Mouse (Mus musculus): ENCODE data around the gene Cyct. TPM values are rescaled to one million over a fixed set of nuclear protein-coding genes. Genes with fewer than 3 reads are reported as not detected.
A peak's percentile ranks its signal among the peaks of the same experiment; 100 is the strongest.

Cyct gene
- total and polyA plus RNA-seq, 3 experiments, result not detected

DNA sequence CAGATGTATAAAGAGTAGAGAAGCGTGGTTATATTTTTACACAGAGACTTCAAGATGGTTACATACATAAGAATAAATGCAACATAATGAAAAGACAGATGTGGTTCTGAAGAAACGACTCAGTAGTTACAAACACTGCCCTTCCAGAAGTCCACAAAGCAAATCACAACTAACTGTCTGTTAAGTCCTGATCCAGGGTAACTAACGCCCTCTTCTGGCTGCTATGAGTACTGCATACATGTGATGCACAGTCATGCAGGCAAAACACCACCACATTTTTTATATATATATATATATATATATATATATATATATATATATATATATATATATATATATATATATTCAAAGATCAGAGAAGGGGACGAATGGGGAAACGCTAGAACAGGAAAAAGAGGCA lies 25.7 kb downstream of the Cyct start:
- H3K36me3 ChIP-seq (replicated peaks in 1 of 2; ENCODE audit: control insufficient read depth in 1 of 2, insufficient read depth in 1 of 2, low read length in 1 of 2), result no peaks in the 10 kb centered on the region
- H3K9ac ChIP-seq (ENCODE audit: insufficient read depth, low read depth), result no peak overlapping the region
- no peaks in the 10 kb centered on the region for H3K79me2 ChIP-seq (replicated peaks; ENCODE audit: control insufficient read depth, extremely low read depth, insufficient read depth, poor library complexity, severe bottlenecking)
- H3K4me2 ChIP-seq (ENCODE audit: insufficient read depth, low read depth, poor library complexity, severe bottlenecking), result no peak overlapping the region
- no peaks in the 10 kb centered on the region for H3K9me3 ChIP-seq (replicated peaks; ENCODE audit: low read length)
- no peaks in the 10 kb centered on the region for H3K27me3 ChIP-seq (replicated peaks)
- dilution Hi-C loops (cut with MboI; ENCODE audit: extremely low pct_ligation_motif_present, extremely low pct_unique_long_range_greater_than_20kb, low sequenced_read_pairs), result no loop called here
- DNase-seq (ENCODE audit: extremely low read depth), result peak; percentile 22
- in situ Hi-C loops (cut with MboI; ENCODE audit: low pct_ligation_motif_present, low pct_unique_long_range_greater_than_20kb, low sequenced_read_pairs), result no loop called here
- no peak for TF ChIP-seq HCFC1 (IDR thresholded peaks at IDR 0.05; ENCODE audit: low read depth, low read length)
- TF ChIP-seq CTCF (conservative IDR thresholded peaks at IDR 0.05 in 1 of 2, IDR thresholded peaks at IDR 0.05 in 1 of 2; ENCODE audit: low read depth in 2 of 2, low read length in 2 of 2), result peak; percentile 15 to 39; a peak in 2 of 4 replicates
- TF ChIP-seq RAD21 (IDR thresholded peaks at IDR 0.05; ENCODE audit: low read depth, low read length), result peak; percentile 12
- H3K4me3 ChIP-seq (replicated peaks in 1 of 3; ENCODE audit: low read depth in 2 of 3, low read length in 2 of 3, poor library complexity in 1 of 3), result no peak overlapping the region
- H3K27ac ChIP-seq (ENCODE audit: insufficient read depth, low read depth), result no peak overlapping the region
- H3K4me1 ChIP-seq (ENCODE audit: control insufficient read depth in 1 of 2, insufficient read depth in 2 of 2), result no peaks in the 10 kb centered on the region

DNA sequence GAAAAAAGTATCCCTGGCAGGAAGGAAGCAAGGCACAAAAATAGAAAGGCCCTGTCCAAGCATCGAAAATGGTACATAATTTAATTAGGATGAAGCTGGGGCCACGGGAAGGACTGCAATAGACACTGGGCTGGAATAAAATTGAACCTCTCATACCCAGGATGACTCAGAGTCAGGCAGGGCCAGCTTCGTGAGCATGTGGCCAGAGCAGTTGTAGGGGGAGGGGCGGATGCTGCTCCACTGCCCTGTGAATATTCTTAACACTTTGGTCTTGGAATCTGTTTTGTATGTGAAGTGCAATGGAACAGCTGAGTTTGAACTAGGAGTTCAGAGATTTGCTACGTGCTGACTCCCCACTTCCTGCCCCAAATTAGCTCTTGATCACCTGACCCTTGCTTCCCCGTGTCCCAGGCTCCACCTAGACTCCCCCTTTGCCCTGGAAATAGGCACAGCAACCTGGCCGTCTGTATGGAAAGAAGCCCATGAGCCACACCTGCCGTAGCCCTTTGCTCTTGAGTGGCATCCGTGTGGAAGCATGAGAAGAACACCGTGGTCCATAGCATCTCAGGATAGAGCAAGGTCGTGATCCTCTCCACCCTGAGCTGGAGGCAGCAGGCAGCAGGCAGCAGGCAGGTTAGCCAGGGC lies 28.0 kb downstream of the Cyct start:
- Histone ChIP-seq H3K27ac (ENCODE audit: insufficient read depth, low read depth) (no peak overlapping the region), H3K4me3 (replicated peaks in 1 of 3; ENCODE audit: low read depth in 2 of 3, low read length in 2 of 3, poor library complexity in 1 of 3) (no peak overlapping the region), H3K4me2 (ENCODE audit: insufficient read depth, low read depth, poor library complexity, severe bottlenecking) (no peak overlapping the region), H3K9ac (ENCODE audit: insufficient read depth, low read depth) (no peak overlapping the region), H3K27me3 (replicated peaks) (no peaks in the 10 kb centered on the region), H3K9me3 (replicated peaks; ENCODE audit: low read length) (no peaks in the 10 kb centered on the region), H3K79me2 (replicated peaks; ENCODE audit: control insufficient read depth, extremely low read depth, insufficient read depth, poor library complexity, severe bottlenecking) (no peaks in the 10 kb centered on the region), H3K4me1 (ENCODE audit: control insufficient read depth in 1 of 2, insufficient read depth in 2 of 2) (no peaks in the 10 kb centered on the region), H3K36me3 (replicated peaks in 1 of 2; ENCODE audit: control insufficient read depth in 1 of 2, insufficient read depth in 1 of 2, low read length in 1 of 2) (no peaks in the 10 kb centered on the region)
- DNase-seq (ENCODE audit: extremely low read depth), result no peak
- in situ Hi-C loops (cut with MboI; ENCODE audit: low pct_ligation_motif_present, low pct_unique_long_range_greater_than_20kb, low sequenced_read_pairs) (no loop called here), dilution Hi-C loops (cut with MboI; ENCODE audit: extremely low pct_ligation_motif_present, extremely low pct_unique_long_range_greater_than_20kb, low sequenced_read_pairs) (no loop called here)
- TF ChIP-seq MEF2A (IDR thresholded peaks at IDR 0.05; ENCODE audit: borderline replicate concordance, low read depth, low read length) (no peak), MYC (IDR thresholded peaks at IDR 0.05; ENCODE audit: low read depth, low read length) (no peak), SIN3A (IDR thresholded peaks at IDR 0.05; ENCODE audit: low read length) (no peak), PAX5 (IDR thresholded peaks at IDR 0.05; ENCODE audit: low read length) (no peak), EP300 (IDR thresholded peaks at IDR 0.05; ENCODE audit: low read length) (no peak), KAT2A (IDR thresholded peaks at IDR 0.05; ENCODE audit: insufficient replicate concordance, low read length) (no peak), GABPA (IDR thresholded peaks at IDR 0.05; ENCODE audit: insufficient replicate concordance, low read depth, low read length) (no peak), NRF1 (IDR thresholded peaks at IDR 0.05; ENCODE audit: low read depth, low read length) (no peak), CHD1 (IDR thresholded peaks at IDR 0.05; ENCODE audit: low read depth, low read length) (no peak)

DNA sequence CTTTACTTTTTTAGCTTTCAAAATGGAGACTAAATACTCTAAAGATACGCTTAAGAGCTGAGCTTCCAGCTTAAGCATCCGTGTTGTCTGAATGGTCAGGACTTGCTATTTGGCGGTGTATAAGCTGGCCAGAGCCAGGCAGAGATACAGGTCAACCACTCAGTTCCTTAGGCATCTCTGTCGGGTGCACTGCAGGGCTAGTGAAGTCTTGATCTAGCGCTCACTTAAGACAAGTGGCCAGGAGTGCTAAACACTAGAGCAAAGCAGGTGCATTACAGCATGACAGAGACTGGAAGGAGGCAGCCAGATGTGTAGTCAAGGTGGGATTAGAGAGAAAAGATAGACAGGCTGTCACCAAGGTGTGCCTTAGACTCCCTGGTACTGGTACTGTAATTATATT lies 30.2 kb downstream of the Cyct start:
- Histone ChIP-seq H3K4me2 (ENCODE audit: insufficient read depth, low read depth, poor library complexity, severe bottlenecking) (no peak overlapping the region), H3K4me1 (ENCODE audit: control insufficient read depth in 1 of 2, insufficient read depth in 2 of 2) (no peaks in the 10 kb centered on the region), H3K27me3 (replicated peaks) (no peaks in the 10 kb centered on the region), H3K27ac (ENCODE audit: insufficient read depth, low read depth) (no peak overlapping the region), H3K9ac (ENCODE audit: insufficient read depth, low read depth) (no peak overlapping the region), H3K36me3 (replicated peaks in 1 of 2; ENCODE audit: control insufficient read depth in 1 of 2, insufficient read depth in 1 of 2, low read length in 1 of 2) (no peaks in the 10 kb centered on the region), H3K4me3 (replicated peaks in 1 of 3; ENCODE audit: low read depth in 2 of 3, low read length in 2 of 3, poor library complexity in 1 of 3) (no peak overlapping the region), H3K79me2 (replicated peaks; ENCODE audit: control insufficient read depth, extremely low read depth, insufficient read depth, poor library complexity, severe bottlenecking) (no peaks in the 10 kb centered on the region), H3K9me3 (replicated peaks; ENCODE audit: low read length) (no peaks in the 10 kb centered on the region)
- DNase-seq (ENCODE audit: extremely low read depth), result no peak
- dilution Hi-C loops (cut with MboI; ENCODE audit: extremely low pct_ligation_motif_present, extremely low pct_unique_long_range_greater_than_20kb, low sequenced_read_pairs), result no loop called here
- in situ Hi-C loops (cut with MboI; ENCODE audit: low pct_ligation_motif_present, low pct_unique_long_range_greater_than_20kb, low sequenced_read_pairs), result no loop called here
- no peak for TF ChIP-seq ZNF384 (IDR thresholded peaks at IDR 0.05; ENCODE audit: low read depth, low read length)

Data from CH12.LX (cell line).